Mouse (Mus musculus): ENCODE measurements around the gene Larp6. TPM values are rescaled to one million over a fixed set of nuclear protein-coding genes. Genes with fewer than 3 reads are reported as not detected.

Larp6 gene
- total RNA-seq, 1 experiment = 0.62 TPM

DNA sequence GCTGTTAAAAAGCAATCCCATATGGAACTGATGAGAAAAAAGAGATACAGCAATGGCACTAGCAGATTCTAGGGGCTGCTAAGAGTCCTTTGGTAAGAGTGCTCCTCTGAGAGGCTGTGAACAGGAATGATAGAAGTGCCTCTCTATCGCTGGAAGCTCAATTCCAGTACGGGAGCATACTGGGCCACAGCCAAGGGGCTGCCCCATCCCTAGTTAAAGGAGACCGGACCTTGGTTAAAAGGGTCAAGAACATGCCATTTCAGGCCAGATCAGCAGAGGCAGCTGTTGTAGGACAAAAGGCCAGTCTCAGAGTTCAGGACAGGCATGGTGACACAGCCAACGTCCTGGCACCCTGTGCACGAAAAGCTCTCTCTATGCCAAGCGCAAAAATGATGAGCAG, 1.4 kb downstream of the Larp6 start:
- in situ Hi-C loops (cut with MboI; ENCODE audit: low sequenced_read_pairs in 2 of 2, unreplicated experiment in 2 of 2) = no loop called here
- Histone ChIP-seq H3K4me1 (ENCODE audit: control insufficient read depth in 2 of 2, insufficient read depth in 2 of 2, low read length in 2 of 2, poor library complexity in 1 of 2) (no peaks in the 10 kb centered on the region), H3K4me3 (ENCODE audit: insufficient read depth in 1 of 2, low read depth in 1 of 2, low read length in 2 of 2, poor library complexity in 1 of 2, severe bottlenecking in 1 of 2) (no peak overlapping the region), H3K9me3 (ENCODE audit: control insufficient read depth, insufficient read depth, low read depth, low read length) (no peaks in the 10 kb centered on the region), H3K27ac (ENCODE audit: insufficient read depth, low read depth, low read length, poor library complexity, severe bottlenecking) (no peak overlapping the region), H3K9ac (ENCODE audit: insufficient read depth, low read depth, low read length, poor library complexity, severe bottlenecking) (no peak overlapping the region), H3K36me3 (ENCODE audit: control insufficient read depth, insufficient read depth, low read length, poor library complexity, severe bottlenecking) (no peaks in the 10 kb centered on the region)
- DNase-seq (ENCODE audit: low read depth, low spot score) = no peak
- TF ChIP-seq MAFK (IDR thresholded peaks at IDR 0.05; ENCODE audit: insufficient read depth, low read depth, low read length) (no peak), HCFC1 (IDR thresholded peaks at IDR 0.05; ENCODE audit: borderline replicate concordance, insufficient read depth, low read length) (no peak), ZNF384 (IDR thresholded peaks at IDR 0.05; ENCODE audit: low read depth, low read length) (no peak), ZC3H11A (IDR thresholded peaks at IDR 0.05; ENCODE audit: borderline replicate concordance, low read depth, low read length) (no peak), CHD2 (IDR thresholded peaks at IDR 0.05; ENCODE audit: low read depth, low read length) (no peak)

DNA sequence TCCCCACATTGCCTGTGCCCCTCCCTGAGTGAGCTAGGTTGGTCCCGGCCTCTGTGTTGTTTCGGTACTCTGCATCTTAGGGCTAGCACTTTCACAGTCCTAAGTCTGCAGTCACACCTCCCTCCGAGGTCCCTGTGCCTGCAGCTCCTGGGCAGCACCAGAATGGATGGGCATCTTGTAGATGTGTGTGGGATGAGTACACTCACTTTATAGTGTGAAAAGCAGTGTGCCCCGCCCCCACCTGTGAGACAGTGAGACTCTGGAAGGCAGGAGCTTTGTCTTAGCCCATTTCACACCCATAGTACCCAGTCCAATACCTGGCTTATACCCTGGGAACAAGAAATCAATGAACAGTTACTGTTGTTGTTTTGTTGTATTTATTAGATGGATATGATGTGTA, 2.5 kb downstream of the Larp6 start:
- H3K4me1 ChIP-seq (ENCODE audit: control insufficient read depth in 2 of 2, insufficient read depth in 2 of 2, low read length in 2 of 2, poor library complexity in 1 of 2) = no peaks in the 10 kb centered on the region

DNA sequence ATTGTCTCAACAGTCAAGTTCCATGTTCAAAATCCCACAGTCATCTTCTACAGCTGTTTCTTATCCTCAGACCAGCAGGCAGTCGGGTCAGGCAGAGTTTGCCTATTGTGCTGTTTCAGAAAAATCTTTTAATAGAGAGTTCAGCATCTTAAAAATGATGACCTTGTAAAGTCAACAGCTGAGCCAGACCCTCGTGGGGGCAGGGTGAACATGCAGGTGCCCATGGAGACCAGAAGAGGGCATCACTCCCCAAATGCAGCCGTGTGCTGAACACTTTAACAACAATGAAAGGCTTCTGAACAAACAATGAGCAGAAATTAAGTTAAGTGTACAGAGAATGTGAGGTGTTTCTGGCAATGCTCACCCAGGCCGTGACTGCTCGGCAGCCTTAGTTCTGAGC, 3.0 kb downstream of the Larp6 start:
- Histone ChIP-seq H3K4me1 (ENCODE audit: control insufficient read depth in 2 of 2, insufficient read depth in 2 of 2, low read length in 2 of 2, poor library complexity in 1 of 2) (no peaks in the 10 kb centered on the region), H3K4me3 (ENCODE audit: insufficient read depth in 1 of 2, low read depth in 1 of 2, low read length in 2 of 2, poor library complexity in 1 of 2, severe bottlenecking in 1 of 2) (no peak overlapping the region), H3K36me3 (ENCODE audit: control insufficient read depth, insufficient read depth, low read length, poor library complexity, severe bottlenecking) (no peaks in the 10 kb centered on the region), H3K9ac (ENCODE audit: insufficient read depth, low read depth, low read length, poor library complexity, severe bottlenecking) (no peak overlapping the region), H3K9me3 (ENCODE audit: control insufficient read depth, insufficient read depth, low read depth, low read length) (no peaks in the 10 kb centered on the region), H3K27ac (ENCODE audit: insufficient read depth, low read depth, low read length, poor library complexity, severe bottlenecking) (no peak overlapping the region)
- TF ChIP-seq CHD2 (IDR thresholded peaks at IDR 0.05; ENCODE audit: low read depth, low read length) (no peak), ZNF384 (IDR thresholded peaks at IDR 0.05; ENCODE audit: low read depth, low read length) (no peak), ZC3H11A (IDR thresholded peaks at IDR 0.05; ENCODE audit: borderline replicate concordance, low read depth, low read length) (no peak), HCFC1 (IDR thresholded peaks at IDR 0.05; ENCODE audit: borderline replicate concordance, insufficient read depth, low read length) (no peak), MAFK (IDR thresholded peaks at IDR 0.05; ENCODE audit: insufficient read depth, low read depth, low read length) (no peak)
- in situ Hi-C loops (cut with MboI; ENCODE audit: low sequenced_read_pairs in 2 of 2, unreplicated experiment in 2 of 2) = no loop called here
- DNase-seq (ENCODE audit: low read depth, low spot score) = no peak

More for the DNA sequence above, 2.5 kb downstream of the Larp6 start:
- no peak overlapping the region for H3K27ac ChIP-seq (ENCODE audit: insufficient read depth, low read depth, low read length, poor library complexity, severe bottlenecking)
- no peak for DNase-seq (ENCODE audit: low read depth, low spot score)
- no peak overlapping the region for H3K4me3 ChIP-seq (ENCODE audit: insufficient read depth in 1 of 2, low read depth in 1 of 2, low read length in 2 of 2, poor library complexity in 1 of 2, severe bottlenecking in 1 of 2)
- TF ChIP-seq HCFC1 (IDR thresholded peaks at IDR 0.05; ENCODE audit: borderline replicate concordance, insufficient read depth, low read length) (no peak), MAFK (IDR thresholded peaks at IDR 0.05; ENCODE audit: insufficient read depth, low read depth, low read length) (no peak), ZC3H11A (IDR thresholded peaks at IDR 0.05; ENCODE audit: borderline replicate concordance, low read depth, low read length) (no peak)
- H3K36me3 ChIP-seq (ENCODE audit: control insufficient read depth, insufficient read depth, low read length, poor library complexity, severe bottlenecking) = no peaks in the 10 kb centered on the region
- in situ Hi-C loops (cut with MboI; ENCODE audit: low sequenced_read_pairs in 2 of 2, unreplicated experiment in 2 of 2) = no loop called here
- no peak overlapping the region for H3K9ac ChIP-seq (ENCODE audit: insufficient read depth, low read depth, low read length, poor library complexity, severe bottlenecking)
- H3K9me3 ChIP-seq (ENCODE audit: control insufficient read depth, insufficient read depth, low read depth, low read length) = no peaks in the 10 kb centered on the region

DNA sequence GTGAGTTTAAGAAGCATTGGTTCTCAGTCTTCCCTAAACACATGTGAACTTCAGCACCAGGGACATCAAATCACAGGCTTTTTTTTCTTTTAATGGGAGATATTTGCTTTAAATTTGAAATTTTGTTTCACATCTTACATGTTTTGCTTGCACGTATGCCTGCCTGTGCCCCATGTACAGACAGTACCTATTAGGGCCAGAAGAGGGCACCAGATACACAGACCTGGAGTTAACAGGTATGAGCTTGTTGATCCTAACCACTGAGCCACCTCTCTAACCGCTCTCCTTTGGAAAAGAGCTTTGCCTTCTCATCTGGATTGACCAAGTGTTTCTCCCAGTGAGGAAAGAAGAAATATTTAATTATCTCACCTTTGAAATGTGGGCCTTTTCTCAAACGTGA, 5.5 kb downstream of the Larp6 start:
- TF ChIP-seq ZNF384 (IDR thresholded peaks at IDR 0.05; ENCODE audit: low read depth, low read length) = no peak
- Histone ChIP-seq H3K4me3 (ENCODE audit: insufficient read depth in 1 of 2, low read depth in 1 of 2, low read length in 2 of 2, poor library complexity in 1 of 2, severe bottlenecking in 1 of 2) (no peak overlapping the region), H3K27ac (ENCODE audit: insufficient read depth, low read depth, low read length, poor library complexity, severe bottlenecking) (no peak overlapping the region), H3K36me3 (ENCODE audit: control insufficient read depth, insufficient read depth, low read length, poor library complexity, severe bottlenecking) (no peaks in the 10 kb centered on the region), H3K9ac (ENCODE audit: insufficient read depth, low read depth, low read length, poor library complexity, severe bottlenecking) (no peak overlapping the region), H3K4me1 (ENCODE audit: control insufficient read depth in 2 of 2, insufficient read depth in 2 of 2, low read length in 2 of 2, poor library complexity in 1 of 2) (no peaks in the 10 kb centered on the region), H3K9me3 (ENCODE audit: control insufficient read depth, insufficient read depth, low read depth, low read length) (no peaks in the 10 kb centered on the region)
- in situ Hi-C loops (cut with MboI; ENCODE audit: low sequenced_read_pairs in 2 of 2, unreplicated experiment in 2 of 2) = no loop called here
- DNase-seq (ENCODE audit: low read depth, low spot score) = peak; percentile 42

DNA sequence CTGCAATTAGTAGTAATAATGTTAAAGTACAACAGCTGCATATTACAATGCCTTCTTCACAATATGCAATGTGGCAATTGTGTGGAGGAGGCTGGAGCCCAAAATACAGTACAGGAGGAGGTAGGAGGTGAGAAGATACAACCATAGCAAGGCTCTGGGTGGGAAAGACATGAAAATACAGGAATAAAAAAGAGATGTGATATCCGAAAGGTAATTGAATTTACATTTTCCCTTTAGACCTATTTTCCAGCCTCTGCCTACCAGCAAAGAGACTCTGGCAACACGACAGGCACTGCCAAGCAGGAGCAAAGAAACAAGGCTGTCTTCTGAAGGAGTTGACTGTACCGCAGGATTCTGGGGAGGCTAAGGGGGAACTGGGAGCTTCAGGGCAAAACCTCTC, 6.9 kb downstream of the Larp6 start:
- Histone ChIP-seq H3K4me3 (ENCODE audit: insufficient read depth in 1 of 2, low read depth in 1 of 2, low read length in 2 of 2, poor library complexity in 1 of 2, severe bottlenecking in 1 of 2) (no peak overlapping the region), H3K4me1 (ENCODE audit: control insufficient read depth in 2 of 2, insufficient read depth in 2 of 2, low read length in 2 of 2, poor library complexity in 1 of 2) (no peaks in the 10 kb centered on the region), H3K9me3 (ENCODE audit: control insufficient read depth, insufficient read depth, low read depth, low read length) (no peaks in the 10 kb centered on the region), H3K9ac (ENCODE audit: insufficient read depth, low read depth, low read length, poor library complexity, severe bottlenecking) (no peak overlapping the region), H3K36me3 (ENCODE audit: control insufficient read depth, insufficient read depth, low read length, poor library complexity, severe bottlenecking) (no peaks in the 10 kb centered on the region), H3K27ac (ENCODE audit: insufficient read depth, low read depth, low read length, poor library complexity, severe bottlenecking) (no peak overlapping the region)
- no peak for DNase-seq (ENCODE audit: low read depth, low spot score)
- TF ChIP-seq ZC3H11A (IDR thresholded peaks at IDR 0.05; ENCODE audit: borderline replicate concordance, low read depth, low read length) (no peak), CHD2 (IDR thresholded peaks at IDR 0.05; ENCODE audit: low read depth, low read length) (no peak), HCFC1 (IDR thresholded peaks at IDR 0.05; ENCODE audit: borderline replicate concordance, insufficient read depth, low read length) (no peak), ZNF384 (IDR thresholded peaks at IDR 0.05; ENCODE audit: low read depth, low read length) (no peak), MAFK (IDR thresholded peaks at IDR 0.05; ENCODE audit: insufficient read depth, low read depth, low read length) (no peak)
- in situ Hi-C loops (cut with MboI; ENCODE audit: low sequenced_read_pairs in 2 of 2, unreplicated experiment in 2 of 2) = no loop called here

Data from ES-E14 (cell line).